Mouse (Mus musculus) E14TG2a.4 (cell line): ENCODE data around the gene Pih1d1.
"Not testable (repeated sequence)": the region's sequence is repeated elsewhere in the genome, so short reads cannot be mapped to it uniquely, and the experiment has no call there.

Experiments used
- H3K27me3 ChIP-seq: 2 replicates; pipeline ENCODE4 v1.6.1; 2014; ENCODE audit warnings: low read length, control low read depth; ENCODE audit not compliant: insufficient read depth
- H3K36me3 ChIP-seq: 2 replicates; pipeline ENCODE4 v1.6.1; 2014; ENCODE audit warnings: low read length, control low read depth; ENCODE audit not compliant: insufficient read depth
- H3K4me1 ChIP-seq: replicated peaks from 2 replicates; pipeline ENCODE4 v1.6.1; 2014; ENCODE audit warnings: low read depth, low read length, control low read depth
- H3K4me3 ChIP-seq: replicated peaks from 2 replicates; pipeline ENCODE4 v1.5.1; 2014; ENCODE audit warnings: mild to moderate bottlenecking, low read length
- H3K9me3 ChIP-seq: 2 replicates; pipeline ENCODE4 v1.6.1; 2014; ENCODE audit warnings: low read length, control low read depth
- CTCF ChIP-seq: conservative IDR thresholded peaks from 2 replicates; pipeline ENCODE4 v1.5.1; 2014; ENCODE audit warnings: low read length
- NANOG ChIP-seq: IDR thresholded peaks from 2 replicates; pipeline ENCODE4 v1.6.1; 2014; ENCODE audit warnings: borderline replicate concordance, low read length, mixed read lengths
- POU5F1 ChIP-seq: IDR thresholded peaks from 2 replicates; pipeline ENCODE4 v1.6.1; 2014; ENCODE audit warnings: low read length, borderline replicate concordance

The Pih1d1 gene

DNA sequence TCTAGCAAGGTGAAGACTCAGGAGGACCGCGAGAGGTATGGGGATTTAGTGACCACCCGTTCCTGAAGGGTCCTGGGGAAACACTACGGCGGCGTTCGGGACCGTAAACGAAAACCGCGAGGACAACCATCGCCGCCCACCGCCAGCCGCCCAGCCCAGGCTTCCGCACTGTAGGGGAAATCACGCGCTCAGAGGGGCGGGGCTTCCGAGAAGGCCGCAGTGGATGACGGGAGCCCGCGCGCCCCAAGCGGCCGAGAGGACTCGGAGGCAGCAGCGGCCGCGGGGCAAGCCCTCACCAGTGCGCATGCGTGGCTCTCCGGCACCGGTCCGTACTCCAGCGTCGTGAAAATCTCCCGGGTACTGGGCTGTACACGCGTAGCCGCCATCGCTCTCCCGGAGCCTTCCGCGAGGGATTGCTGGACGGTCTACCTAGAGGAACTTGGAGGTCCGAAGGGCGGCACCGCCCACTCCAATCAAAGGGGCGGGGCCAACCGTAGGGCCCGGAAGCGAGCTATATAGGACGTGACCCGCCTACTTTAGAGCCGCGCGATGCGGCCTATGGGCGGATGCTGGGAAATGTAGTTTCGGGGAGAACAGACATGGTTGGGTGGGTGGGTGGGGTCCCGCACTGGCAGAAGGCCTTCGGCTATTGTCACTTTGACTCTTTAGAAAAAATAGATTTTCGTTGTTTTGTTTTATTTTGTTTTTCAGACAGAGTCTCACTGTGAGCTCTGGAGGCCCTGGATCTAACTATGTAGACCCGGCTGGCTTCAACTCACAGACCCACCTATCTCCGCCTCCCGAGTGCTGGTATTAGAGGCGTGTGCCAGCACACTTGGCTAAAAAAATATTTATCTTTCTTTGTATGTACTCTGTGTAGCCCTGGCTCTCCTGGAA, at the start of gene Pih1d1, which contains the start of gene Aldh16a1:
Gene Pih1d1, plus strand, starts transcription at position 208 of the 897 bp plus-strand sequence.
Gene Aldh16a1, minus strand, starts transcription at position 489 of the 897 bp plus-strand sequence.
- TF ChIP-seq CTCF (no peak), NANOG (no peak), POU5F1 (no peak)
- peaks cover 45% of the 10 kb centered on the region for H3K36me3 ChIP-seq
- peak within 1 kb of the TSS; percentile 89 for H3K4me3 ChIP-seq
- peaks cover 59% of the 10 kb centered on the region for H3K4me1 ChIP-seq
- no peaks in the 10 kb centered on the region for H3K9me3 ChIP-seq
- no peaks in the 10 kb centered on the region for H3K27me3 ChIP-seq

DNA sequence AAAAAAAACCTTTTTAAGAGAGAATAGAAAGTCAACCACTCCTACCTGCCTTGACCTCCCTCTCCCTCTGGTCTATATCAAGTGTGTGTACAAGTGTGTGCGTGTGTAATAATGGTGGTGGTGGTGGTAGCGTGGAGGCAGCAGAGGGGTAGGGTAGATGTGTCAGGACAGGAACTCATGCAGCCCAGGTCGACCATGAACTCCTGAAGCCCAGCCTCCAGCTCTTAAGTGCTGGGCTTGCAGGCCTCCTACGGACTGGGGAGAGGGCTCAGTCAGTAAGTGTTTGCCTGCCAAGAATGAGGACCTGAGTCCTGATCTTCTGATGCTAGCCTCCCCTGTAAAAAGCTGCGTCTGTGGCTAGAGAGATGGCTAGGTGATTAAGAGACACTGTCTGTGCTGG, 49.2 kb upstream of the Pih1d1 start:
- Histone ChIP-seq H3K9me3 (no peaks in the 10 kb centered on the region), H3K4me3 (no peak overlapping the region), H3K27me3 (no peaks in the 10 kb centered on the region), H3K36me3 (peaks cover 8% of the 10 kb centered on the region; the same call in 1 of the 2 replicates), H3K4me1 (peaks cover 68% of the 10 kb centered on the region)
- no peak for TF ChIP-seq NANOG
- no peak for TF ChIP-seq POU5F1
- no peak for TF ChIP-seq CTCF

DNA sequence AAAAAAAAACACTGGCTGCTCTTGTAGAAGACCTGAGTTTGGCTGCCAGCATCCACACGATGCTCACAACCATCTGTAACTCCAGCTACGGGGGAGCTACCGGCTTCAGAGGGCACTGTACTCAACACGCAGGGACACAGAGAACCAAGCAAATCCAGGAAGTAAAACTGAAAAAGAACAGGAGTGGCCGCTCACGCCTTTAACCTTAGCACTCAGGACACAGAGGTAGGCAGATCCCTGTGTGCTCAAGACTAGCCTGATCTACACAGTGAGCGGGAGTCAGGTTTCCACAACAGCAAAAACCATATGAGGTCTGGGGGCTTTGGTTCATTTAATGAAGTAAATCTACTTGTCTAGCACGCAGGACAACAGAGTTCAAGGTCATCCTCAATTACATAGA, 48.6 kb upstream of the Pih1d1 start:
- Histone ChIP-seq H3K36me3 (peaks cover 8% of the 10 kb centered on the region; the same call in 1 of the 2 replicates), H3K27me3 (no peaks in the 10 kb centered on the region), H3K4me1 (peaks cover 73% of the 10 kb centered on the region), H3K4me3 (no peak overlapping the region), H3K9me3 (no peaks in the 10 kb centered on the region)
- TF ChIP-seq NANOG (no peak), CTCF (no peak), POU5F1 (no peak)

DNA sequence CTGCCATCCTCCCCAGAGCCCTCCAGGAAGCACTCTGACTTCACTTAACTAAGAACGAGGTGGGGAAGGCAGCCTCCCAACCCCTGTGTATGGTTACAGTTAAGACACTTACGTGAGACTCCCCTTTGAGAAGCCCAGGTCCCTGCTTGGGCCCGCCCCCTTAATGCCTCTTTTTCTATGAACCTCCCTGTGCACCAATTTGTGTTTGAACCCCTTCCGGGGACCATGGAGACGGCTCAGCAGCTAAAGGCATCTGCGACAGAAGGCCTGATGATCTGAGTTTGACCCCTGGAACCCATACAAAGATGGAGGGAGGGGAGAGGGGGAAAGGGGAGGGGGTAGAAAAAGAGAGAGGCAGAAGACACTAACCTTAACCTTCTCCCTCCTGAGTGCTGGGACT, 47.7 kb upstream of the Pih1d1 start:
- peak overlapping the region; percentile 41 for H3K4me3 ChIP-seq
- peaks cover 8% of the 10 kb centered on the region; the same call in 1 of the 2 replicates for H3K36me3 ChIP-seq
- H3K9me3 ChIP-seq: no peaks in the 10 kb centered on the region
- no peaks in the 10 kb centered on the region for H3K27me3 ChIP-seq
- TF ChIP-seq NANOG (no peak), POU5F1 (no peak), CTCF (no peak)
- H3K4me1 ChIP-seq: peaks cover 81% of the 10 kb centered on the region

DNA sequence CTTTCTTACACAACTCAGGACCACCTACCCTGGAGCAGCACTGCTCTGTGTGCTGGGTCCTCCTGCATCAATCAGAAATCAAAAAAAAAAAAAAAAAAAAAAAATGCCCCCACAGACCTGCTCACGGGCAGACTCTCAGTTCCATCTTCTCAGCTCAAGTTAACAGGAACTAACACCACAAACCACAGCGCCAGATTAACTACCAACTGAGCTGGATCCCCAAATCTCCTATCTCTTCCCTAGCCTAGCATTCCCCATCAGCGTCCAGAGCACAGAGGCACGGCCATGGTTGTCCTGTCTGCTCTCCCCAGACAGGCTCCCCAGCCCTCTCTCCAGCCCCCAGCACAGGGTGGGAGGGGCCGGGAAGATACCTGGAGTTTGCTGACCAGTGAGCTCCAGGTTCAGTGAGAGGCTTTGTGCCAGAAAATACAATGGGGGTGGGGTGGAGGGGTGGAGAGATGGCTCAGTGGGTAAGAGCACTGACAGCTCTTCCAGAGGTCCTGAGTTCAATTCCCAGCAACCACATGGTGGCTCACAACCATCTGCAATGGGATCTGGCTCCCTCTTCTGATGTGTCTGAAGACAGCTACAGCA, 47.0 kb upstream of the Pih1d1 start:
- H3K27me3 ChIP-seq: no peaks in the 10 kb centered on the region
- no peaks in the 10 kb centered on the region for H3K9me3 ChIP-seq
- 0 out of 2 replicates have a peak, but pooled peaks cover 4% of the 10 kb centered on the region for H3K36me3 ChIP-seq
- no peak for TF ChIP-seq NANOG
- no peak for TF ChIP-seq CTCF
- no peak for TF ChIP-seq POU5F1
- peaks cover 82% of the 10 kb centered on the region for H3K4me1 ChIP-seq
- peak overlapping the region; percentile 41 for H3K4me3 ChIP-seq

DNA sequence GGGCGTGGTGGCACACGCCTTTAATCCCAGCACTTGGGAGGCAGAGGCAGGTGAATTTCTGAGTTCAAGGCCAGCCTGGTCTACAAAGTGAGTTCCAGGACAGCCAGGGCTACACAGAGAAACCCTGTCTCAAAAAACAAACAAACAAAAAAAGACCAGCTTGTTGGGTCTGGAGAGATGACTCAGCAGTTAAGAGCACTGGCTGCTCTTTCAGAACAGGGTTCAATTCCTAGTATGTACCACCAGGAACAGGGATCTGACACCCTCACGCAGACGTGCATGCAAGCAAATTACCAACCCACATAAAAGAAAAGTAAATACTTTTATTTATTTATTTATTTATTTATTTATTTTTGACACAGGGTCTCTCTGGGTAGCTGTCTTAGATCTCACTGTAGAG, 44.0 kb upstream of the Pih1d1 start:
- H3K4me3 ChIP-seq, H3K9me3 ChIP-seq, H3K36me3 ChIP-seq, H3K27me3 ChIP-seq: not testable (repeated sequence)
- H3K4me1 ChIP-seq: peaks cover 84% of the 10 kb centered on the region

DNA sequence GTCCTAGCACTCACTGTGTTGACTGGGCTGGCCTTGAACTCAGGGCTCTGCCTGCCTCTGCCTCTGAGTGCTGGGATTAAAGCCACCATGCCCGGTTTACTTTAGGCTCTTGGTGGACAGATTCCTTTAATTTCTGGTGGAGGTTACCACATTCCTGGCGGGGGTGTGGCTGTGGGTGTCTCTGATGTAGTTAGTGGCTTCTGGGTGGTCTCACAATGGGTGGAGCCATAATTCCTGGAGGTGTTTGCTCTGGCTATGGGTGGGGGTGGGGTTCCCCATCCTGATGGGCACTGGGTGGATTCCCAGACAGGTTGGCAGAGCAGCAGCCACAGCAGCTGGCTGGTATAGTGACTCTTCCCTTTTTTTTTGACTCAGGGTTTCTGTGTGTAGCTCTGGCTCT, 42.2 kb upstream of the Pih1d1 start:
- Histone ChIP-seq H3K27me3 (no peaks in the 10 kb centered on the region), H3K9me3 (no peaks in the 10 kb centered on the region), H3K4me1 (peaks cover 76% of the 10 kb centered on the region), H3K36me3 (no peaks in the 10 kb centered on the region), H3K4me3 (peak overlapping the region; percentile 24; the same call in 1 of the 2 replicates)
- TF ChIP-seq NANOG (no peak), CTCF (no peak), POU5F1 (no peak)

DNA sequence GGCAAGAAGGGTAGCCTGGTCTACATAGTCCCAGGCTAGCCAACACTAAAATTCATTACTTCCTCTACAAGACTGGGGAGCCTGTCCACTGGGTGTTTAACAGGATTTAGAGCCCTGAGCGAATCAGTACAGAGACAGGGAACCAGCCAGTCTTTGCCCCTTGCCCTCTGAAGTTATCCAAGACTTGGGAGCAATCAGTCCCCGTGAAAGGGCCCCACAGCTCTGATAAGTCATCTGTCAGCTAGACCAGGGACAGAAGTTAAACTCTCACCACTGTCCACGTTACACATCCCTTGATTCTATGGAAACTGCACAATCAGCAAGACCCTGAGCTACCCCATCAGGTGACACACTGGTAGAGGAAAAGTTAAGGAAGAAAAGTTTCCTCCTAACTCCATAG, 41.6 kb upstream of the Pih1d1 start:
- peaks cover 4% of the 10 kb centered on the region for H3K36me3 ChIP-seq
- H3K9me3 ChIP-seq: no peaks in the 10 kb centered on the region
- no peak overlapping the region for H3K4me3 ChIP-seq
- no peaks in the 10 kb centered on the region for H3K27me3 ChIP-seq
- TF ChIP-seq CTCF (no peak), NANOG (no peak), POU5F1 (no peak)
- H3K4me1 ChIP-seq: peaks cover 75% of the 10 kb centered on the region

DNA sequence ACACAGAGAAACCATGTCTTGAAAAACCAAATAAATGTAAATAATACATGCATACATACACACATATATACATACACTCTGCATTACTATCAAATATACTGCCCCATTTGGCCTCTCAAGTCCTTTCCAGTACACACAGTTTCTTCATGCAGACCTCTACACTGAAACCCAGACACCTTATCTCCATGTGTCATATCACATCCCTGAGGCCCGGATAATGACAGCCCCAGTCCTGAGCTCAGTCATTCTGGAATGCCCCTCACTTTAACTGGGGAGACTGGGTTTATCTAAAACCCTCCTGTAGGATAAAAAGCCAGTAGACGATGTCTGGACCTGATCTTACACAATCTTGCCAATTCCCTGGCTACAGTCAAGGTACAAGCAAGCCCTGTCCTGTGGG, 40.6 kb upstream of the Pih1d1 start:
- Histone ChIP-seq H3K36me3 (peaks cover 13% of the 10 kb centered on the region), H3K4me1 (peaks cover 83% of the 10 kb centered on the region), H3K27me3 (no peaks in the 10 kb centered on the region), H3K9me3 (no peaks in the 10 kb centered on the region), H3K4me3 (no peak overlapping the region)
- no peak for TF ChIP-seq POU5F1
- TF ChIP-seq CTCF: no peak
- TF ChIP-seq NANOG: no peak
